Mouse (Mus musculus): ENCODE results near the gene Rnf113a2.

Gene Rnf113a2

DNA sequence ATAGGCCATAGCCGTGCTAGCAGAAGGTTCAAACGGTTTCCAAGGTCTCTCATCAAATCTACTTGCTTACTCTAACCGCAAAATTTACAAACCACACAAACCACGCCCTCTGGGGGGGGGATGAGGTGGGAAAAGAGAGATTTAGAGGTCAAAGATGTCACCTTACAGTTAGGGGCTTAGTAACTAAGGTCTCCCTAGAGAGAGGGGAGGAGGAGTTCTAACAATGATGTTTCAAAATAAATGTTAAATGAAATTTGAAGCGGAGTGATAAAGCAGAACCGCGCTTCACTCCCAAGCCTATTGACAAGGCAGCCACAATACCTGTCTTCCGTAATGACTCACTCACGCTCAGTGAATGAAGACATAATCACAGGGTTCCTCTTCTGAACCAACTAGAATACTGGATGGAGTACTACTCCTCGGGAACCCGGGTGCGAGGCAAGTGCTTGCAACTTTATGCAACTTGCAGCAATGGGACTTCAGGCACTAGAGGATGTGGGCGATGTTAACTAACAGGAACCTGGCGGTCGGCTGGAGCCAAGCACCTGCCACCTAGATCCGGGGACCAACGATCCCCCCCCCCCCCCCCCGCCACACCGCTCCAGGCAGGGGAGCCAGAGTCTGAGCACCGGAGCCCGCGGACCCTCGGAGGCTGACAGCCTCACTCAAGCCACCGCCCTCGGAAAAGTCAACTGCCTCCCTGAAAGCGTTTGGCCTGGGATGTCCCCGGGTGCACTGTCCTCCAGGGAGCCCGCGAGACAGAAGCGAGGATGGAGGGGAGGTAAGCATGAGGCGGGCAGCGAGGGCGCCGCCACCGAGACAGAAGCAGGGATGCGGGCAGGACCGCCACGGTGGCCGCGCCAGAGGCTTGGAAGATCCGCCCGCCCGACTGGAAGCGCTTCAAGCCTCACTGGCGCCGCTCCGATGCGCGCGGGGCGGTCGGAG is 8.8 kb upstream of the Rnf113a2 start:
- peak; percentile 32 to 46 for DNase-seq (ENCODE audit: low spot score in 2 of 2)

DNA sequence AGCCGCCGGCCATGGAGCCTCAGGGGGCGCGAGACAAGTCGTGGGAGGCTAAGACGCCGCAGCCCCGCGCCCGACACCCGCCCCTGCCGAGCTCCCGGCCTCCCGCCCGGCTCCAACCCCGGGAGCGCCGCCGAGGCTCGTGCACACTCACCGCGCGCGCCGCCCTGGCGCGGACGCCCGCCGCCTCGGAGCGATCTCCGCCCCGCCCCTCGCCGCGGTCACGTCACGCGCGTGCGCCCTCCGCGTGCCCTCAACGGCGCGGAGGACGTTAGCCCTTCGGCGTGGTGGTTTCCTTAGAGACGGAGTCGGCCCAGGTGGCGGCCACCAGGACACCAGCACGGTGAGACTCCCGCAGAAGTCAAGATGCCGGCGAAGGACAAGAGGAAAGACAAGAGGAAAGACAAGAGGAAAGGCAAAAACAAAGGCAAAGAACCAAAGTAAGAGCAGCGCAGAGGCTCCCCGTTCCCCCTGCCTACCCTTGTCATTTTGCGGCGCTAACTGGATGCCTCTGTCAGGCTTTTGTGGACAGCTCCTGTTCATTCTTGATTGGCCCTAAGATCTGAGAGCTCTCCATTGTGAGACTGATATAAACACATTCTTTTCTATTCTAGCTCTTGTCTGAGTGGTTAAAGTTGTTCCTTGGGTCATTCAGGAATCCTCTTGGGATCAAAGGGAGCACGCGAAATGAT is 8.0 kb upstream of the Rnf113a2 start, which contains the start of the genes Entpd5 and Bbof1:
Entpd5 (minus strand) TSS at position 211 of the 689 bp plus-strand sequence.
Bbof1 (plus strand) TSS at position 253 of the 689 bp plus-strand sequence.
- DNase-seq (ENCODE audit: low spot score in 2 of 2): peak; percentile 93 to 94

DNA sequence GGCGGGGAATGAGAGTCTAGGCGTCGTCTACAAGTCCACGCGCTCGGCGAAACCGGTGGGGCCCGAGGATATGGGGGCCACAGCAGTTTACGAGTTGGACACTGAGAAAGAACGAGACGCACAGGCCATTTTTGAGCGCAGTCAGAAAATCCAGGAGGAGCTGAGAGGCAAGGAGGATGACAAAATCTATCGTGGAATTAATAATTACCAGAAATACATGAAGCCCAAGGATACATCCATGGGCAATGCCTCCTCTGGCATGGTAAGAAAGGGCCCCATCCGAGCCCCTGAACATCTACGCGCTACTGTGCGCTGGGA is 568 bp downstream of the Rnf113a2 start:
- no peak for DNase-seq (ENCODE audit: low spot score in 2 of 2)

DNA sequence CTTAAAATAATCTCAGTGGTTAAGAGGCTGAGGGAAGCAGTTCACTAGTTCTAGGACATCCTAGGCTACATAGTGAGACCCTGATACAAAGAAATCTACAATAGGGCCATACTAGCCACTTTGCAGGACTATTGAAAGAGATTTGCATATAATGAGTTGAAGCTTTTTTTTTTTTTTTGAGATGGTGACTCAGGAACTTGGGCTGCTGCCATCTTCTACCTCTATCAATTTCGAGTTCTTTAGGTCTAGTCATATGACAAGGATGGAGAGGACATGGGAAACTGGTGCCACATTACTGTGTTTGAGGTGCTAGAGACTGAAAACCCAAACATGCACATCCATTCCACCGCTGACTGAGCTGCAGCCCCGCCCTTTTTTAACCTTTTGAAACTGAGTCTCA is 7.0 kb downstream of the Rnf113a2 start:
- DNase-seq (ENCODE audit: low spot score in 2 of 2): no peak

DNA sequence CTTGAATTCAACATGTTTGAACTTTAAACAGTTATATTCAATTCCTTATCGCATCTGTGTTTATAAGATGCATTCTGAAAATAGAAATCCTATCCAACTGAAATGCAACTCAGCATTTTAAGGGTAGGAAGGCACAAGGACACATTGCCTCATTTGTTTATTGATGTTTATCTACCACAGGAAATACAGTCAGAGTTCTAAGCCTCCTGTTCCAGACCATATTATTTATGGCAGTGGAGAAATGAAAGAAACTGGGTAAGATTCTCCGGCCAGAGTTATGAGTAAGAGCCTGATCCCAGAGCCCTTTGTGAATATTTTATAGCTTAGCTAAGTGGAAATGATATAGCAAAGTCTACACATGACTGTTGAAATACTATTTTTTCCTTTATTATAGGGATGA is 12.8 kb downstream of the Rnf113a2 start:
- no peak for DNase-seq (ENCODE audit: low spot score in 2 of 2)

DNA sequence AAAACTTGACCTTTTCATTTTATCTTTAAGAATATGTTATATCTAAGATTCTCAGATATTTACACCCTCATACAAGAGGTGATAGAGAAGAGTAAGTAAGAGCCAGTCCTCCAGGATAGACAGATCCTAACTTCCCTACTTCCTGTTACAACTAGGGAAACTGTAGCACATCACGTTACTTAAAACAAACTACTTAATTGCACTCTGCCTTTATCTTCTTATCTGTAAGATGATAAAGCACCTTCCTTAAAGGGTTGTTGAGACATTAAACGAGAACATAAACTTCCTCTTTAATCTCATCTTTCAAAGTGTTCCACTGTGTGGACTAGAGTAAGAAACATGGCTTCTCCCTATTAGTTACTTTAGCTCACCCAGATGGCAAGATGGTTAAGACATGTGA is 21.7 kb downstream of the Rnf113a2 start:
- no peak for DNase-seq (ENCODE audit: low spot score in 2 of 2)

DNA sequence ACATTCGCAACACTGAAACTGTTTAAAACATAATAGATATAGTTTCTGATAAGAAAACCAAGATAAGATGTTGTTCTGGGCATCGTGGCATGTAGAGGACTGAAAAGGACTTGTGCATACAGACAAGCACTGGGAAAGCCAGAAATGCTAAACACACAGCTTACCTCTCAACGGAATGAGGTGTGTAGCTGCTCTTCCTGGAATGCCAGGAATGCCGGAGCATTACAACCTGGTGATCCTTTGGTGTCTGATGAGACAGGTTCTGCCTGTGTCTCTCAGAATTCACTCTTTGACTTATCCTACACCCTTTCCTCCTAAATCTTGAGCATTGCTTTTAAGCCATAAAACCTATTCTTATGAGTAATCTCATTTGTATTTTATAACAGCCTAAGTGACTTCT is 25.5 kb downstream of the Rnf113a2 start:
- DNase-seq (ENCODE audit: low spot score in 2 of 2): no peak

DNA sequence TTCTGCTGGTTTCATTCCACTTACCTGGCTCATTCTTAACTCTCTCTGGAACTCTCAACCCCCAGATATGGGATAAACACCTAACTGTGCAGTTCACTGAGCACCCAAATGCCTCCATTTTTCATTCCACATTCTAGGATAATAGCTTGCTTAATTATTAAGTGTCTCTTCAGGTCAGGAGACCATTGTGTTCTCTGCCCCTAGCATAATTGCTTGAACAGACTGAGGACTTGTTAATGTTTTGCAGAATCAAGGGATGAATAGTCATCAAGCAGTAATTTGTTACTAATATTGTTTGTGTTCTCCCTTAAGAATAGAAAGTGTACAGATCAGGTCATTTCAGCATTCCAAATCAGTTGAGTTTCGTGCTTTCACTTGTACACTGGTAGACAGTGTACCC is 30.4 kb downstream of the Rnf113a2 start:
- no peak for DNase-seq (ENCODE audit: low spot score in 2 of 2)

DNA sequence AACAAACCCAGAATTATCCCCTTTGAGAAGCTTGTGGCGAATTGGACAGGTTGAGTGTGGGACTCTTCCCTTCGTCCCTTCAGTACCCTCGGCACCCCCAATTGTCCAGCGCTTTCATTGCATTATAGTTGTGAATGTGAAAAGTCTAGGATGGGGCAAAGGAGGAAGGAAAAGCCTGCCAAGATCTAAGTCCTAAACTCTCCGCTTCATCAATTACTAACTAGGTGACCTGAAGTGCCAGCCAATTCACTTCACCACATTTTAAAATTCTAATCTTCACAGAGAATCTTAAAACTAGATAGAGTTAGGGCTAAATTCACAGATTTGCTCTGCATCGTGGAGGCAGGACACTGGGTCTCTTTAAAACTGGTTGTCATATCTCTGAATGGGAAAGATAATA is 31.2 kb downstream of the Rnf113a2 start:
- DNase-seq (ENCODE audit: low spot score in 2 of 2): no peak

DNA sequence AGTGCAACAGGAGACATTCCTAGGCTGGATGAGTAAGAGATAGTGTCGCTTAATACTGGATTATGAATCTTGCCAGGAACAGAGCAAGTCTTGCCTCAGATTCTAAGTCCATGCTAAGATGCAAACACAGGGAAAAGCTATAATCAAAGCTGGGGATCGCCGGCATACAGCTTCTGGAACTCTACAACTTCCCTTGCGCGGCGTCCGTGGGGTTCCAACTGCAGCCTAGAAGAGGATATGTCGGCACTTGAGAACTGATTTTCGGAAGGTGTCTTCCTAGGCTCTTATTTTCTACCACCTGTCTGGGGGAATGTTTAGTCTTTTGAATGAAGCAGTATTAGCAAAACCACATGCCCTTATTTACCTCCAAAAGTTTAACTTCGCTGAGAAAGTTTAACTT is 32.9 kb downstream of the Rnf113a2 start:
- DNase-seq (ENCODE audit: low spot score in 2 of 2): no peak

DNA sequence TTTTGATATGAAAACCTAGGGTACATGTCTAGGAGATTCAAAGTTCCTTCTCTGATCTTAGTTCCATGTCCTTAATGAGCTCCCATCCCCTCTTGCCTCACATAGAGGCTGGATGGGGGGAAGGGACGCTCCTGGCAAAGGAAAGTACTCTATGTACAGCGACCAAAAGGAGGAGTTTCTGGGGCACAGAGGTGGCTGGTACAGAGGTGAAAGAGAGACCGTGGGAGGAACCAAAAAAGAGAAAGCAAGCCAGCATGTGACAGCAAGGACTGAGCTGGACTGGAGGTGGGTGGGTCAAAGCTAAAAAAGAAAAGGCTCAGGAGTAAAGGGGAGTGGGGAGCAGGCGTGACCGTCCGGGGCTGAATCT is 33.3 kb downstream of the Rnf113a2 start:
- no peak for DNase-seq (ENCODE audit: low spot score in 2 of 2)

DNA sequence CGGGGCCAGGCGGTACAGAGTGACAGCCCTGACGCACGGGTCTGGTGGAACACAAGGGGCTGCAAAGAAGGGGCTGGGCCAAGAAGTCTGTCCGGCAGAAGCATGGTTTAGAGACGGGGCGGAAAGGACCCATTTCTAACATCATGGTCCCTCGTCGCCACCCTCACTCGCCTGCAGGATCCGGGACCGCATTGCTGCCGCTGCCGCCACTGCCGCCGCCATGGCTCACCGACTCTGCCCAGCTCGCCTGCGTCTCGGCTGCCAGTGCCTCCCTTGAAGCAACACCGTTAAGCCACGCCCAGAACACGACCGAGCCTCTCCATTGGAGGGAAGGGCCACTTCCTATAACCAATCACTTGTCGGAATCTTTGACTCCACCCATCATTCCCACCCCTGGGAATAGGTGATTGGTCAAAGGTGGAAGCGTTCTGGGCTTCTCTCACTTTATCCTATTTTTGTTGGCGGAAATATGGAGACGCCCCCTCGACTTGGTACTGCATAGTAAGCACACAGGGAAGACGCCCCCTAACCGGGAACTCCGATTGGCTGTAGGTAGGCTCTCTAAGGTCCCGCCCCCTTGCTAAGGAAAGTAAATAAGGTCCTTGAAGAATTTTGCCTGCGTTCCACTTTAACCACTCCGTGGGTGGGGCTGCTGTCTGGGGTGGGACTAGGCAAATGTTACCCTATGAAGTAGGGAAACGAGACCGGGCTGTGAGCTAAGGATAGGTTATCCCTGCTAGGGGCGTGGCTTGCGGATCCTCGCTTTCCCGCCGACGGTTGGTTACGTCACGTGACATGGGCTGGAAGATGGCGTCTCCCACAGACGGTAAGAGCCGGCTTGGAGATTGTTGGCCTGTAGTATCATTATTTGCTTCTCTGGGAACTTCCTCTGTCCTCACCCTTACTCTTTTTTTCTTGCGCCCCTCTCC is 34.0 kb downstream of the Rnf113a2 start, which contains the start of the genes Aldh6a1 and Lin52:
Aldh6a1 (minus strand) TSS at position 287 of the 929 bp plus-strand sequence.
Lin52 (plus strand) TSS at position 705 of the 929 bp plus-strand sequence.
- DNase-seq (ENCODE audit: low spot score in 2 of 2): peak; percentile 97 to 99

DNA sequence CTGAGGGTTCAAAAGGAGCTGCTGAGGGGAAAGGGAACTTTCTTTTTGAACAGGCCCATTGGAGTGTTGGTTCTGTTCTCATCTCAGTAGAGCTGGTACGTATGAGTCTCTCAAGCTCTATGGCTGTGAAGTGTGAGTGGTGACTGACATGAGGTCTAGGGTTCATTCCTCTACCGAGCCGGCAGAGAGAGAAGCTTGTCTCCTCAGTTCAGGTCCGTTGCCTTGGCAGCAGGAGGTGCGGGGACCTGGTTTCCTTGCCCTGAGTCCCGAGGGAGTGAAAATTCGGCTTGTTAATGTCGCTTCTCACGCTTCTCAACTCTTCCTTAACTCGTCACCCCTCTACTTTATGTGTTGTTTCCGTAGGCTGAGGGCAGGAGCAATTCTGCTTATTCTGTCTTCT is 34.8 kb downstream of the Rnf113a2 start:
- DNase-seq (ENCODE audit: low spot score in 2 of 2): peak in 1 of 2 experiments; percentile 33

DNA sequence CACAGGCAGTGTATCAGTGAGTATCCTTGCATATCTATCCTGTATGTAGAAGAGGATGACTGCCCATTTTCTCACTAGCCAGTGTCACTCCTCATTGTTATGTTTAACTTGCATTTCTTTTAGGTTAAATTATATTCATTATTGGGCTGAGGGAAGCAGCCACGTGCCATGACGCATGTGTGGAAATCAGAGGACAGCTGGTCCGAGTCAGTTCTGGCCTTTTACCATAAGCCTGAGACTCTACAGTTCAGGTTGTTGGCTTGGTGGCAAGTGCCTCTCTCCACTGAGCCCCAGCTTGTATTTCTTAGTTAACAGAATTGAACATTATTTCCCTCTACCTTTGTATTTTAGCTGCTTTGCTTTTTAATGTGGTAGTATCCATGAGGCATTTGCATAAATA is 39.9 kb downstream of the Rnf113a2 start:
- DNase-seq (ENCODE audit: low spot score in 2 of 2): no peak

DNA sequence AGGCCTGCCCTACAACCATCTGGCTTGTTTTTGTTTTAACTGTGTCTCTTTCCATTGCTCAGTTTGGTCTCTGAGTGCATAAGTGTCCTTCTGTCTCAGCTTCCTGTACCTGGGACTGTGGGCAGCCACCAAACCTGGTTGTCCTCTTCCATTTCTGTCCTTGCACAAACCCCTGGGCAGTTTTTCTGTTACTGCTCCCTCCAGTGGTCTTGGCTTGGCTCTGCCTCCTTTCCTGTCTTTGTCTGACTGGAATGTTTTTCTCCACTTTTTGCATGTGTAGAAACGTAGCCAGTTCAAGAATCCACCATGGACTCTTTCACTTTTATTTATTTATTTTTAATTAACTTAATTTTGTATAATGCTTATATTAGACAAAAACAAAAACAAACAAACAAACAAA is 42.8 kb downstream of the Rnf113a2 start:
- DNase-seq (ENCODE audit: low spot score in 2 of 2): no peak

DNA sequence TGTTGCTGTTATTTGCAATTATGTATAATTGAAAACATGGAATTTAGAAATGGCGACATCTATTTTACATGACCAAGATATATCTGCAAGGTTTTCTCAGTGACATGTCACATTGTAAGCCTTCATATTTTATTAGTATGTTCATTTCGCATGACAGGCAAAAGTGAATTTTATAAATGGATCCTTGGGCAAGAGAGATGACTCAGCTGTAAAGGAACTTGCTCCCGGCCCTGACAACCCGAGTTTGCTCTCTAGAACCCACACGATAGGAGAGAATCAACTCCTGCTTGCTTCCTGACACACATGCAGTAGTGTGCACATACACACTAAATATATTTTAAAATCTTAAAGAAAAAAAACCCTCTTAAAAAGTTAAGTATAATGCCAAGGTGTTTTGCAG is 44.4 kb downstream of the Rnf113a2 start:
- no peak for DNase-seq (ENCODE audit: low spot score in 2 of 2)

DNA sequence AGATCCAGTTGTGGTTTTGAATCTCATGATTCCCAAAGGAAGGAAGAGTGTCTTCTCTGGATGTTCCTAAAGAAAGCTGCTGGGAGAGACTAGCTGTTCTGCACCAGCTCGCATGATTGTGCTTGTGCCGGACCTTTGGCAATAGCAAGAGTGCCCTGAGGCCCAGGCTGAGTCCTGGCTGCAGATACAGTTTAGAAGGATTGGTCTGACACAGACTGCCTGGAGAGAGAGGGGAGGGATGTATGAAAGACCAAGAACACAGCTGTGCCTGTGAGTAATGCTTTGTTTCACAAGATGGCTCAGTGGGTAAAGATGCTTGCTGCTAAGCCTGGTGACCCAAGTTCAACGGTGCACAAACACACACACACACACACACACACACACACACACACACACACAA is 45.9 kb downstream of the Rnf113a2 start:
- DNase-seq (ENCODE audit: low spot score in 2 of 2): no peak

Data from right cerebral cortex, postnatal 10 days (tissue).